ENCODE assay signal across 8 mouse cellular contexts in genomic region chr19:17030276-17030675, GRCm38 (mm10).
A peak's percentile ranks its signal among the peaks of the same experiment; 100 is the strongest.
DNase-seq lines count a peak whose midpoint lies in the region; ATAC-seq and TF ChIP-seq lines count a peak whose summit lies in the region.

No protein-coding gene starts in this region.

- no peak overlapping the region for H3K4me2 ChIP-seq in kidney, embryonic 15.5 days
- no peak overlapping the region for H3K4me2 ChIP-seq in liver, embryonic 11.5 days

- no peak overlapping the region for H3K9ac ChIP-seq in kidney, embryonic 15.5 days
- H3K9ac ChIP-seq in liver, embryonic 11.5 days (ENCODE audit: low read depth, low read length) = no peak overlapping the region

- no peaks in the 10 kb centered on the region for H3K36me3 ChIP-seq in kidney, adult 2 months (ENCODE audit: control insufficient read depth, insufficient read depth, low read length)
- no peaks in the 10 kb centered on the region for H3K36me3 ChIP-seq in kidney, embryonic 15.5 days
- no peaks in the 10 kb centered on the region for H3K36me3 ChIP-seq in liver, embryonic 11.5 days (ENCODE audit: control insufficient read depth, insufficient read depth, low read length)

- DNase-seq in kidney, adult 2 months = peak; percentile 52
- peak; percentile 27 to 82 for DNase-seq in adrenal gland, adult (ENCODE audit: inconsistent age in 2 of 2, low spot score in 1 of 2)
- DNase-seq in embryo, embryonic 9.5 days (ENCODE audit: extremely low spot score) = peak; percentile 64
- peak; percentile 47 for DNase-seq in liver, embryonic 11.5 days (ENCODE audit: low spot score)
- DNase-seq in ovary, postnatal 36 days (ENCODE audit: low spot score) = peak; percentile 48
- peak; percentile 57 to 61 for DNase-seq in urinary bladder, postnatal 36 days (ENCODE audit: low spot score in 2 of 2)

- no peak for ATAC-seq in kidney, embryonic 15.5 days (replicated peaks; ENCODE audit: low FRiP score)
- peak; percentile 12 to 45; a peak in 2 of 4 replicates for ATAC-seq in hematopoietic stem cell, adult 5-6 weeks (replicated peaks in 1 of 2; ENCODE audit: insufficient read depth in 1 of 2, low FRiP score in 2 of 2, low TSS enrichment in 1 of 2, low read depth in 1 of 2, poor library complexity in 2 of 2, severe bottlenecking in 2 of 2)
- no peak for ATAC-seq in liver, embryonic 11.5 days (replicated peaks; ENCODE audit: low FRiP score)

- no peak overlapping the region for H3K27ac ChIP-seq in kidney, adult 2 months (ENCODE audit: insufficient read depth, low read depth, low read length)
- no peak overlapping the region for H3K27ac ChIP-seq in kidney, embryonic 15.5 days
- no peak overlapping the region for H3K27ac ChIP-seq in liver, embryonic 11.5 days (ENCODE audit: low read depth, low read length)

- no peak overlapping the region for H3K4me3 ChIP-seq in kidney, adult 2 months (ENCODE audit: insufficient read depth, low read depth, low read length)
- H3K4me3 ChIP-seq in kidney, embryonic 15.5 days (replicated peaks) = no peak overlapping the region
- H3K4me3 ChIP-seq in liver, embryonic 11.5 days (ENCODE audit: low read depth, low read length) = no peak overlapping the region

- no peaks in the 10 kb centered on the region for H3K4me1 ChIP-seq in kidney, adult 2 months (ENCODE audit: control insufficient read depth, insufficient read depth, low read length)
- no peaks in the 10 kb centered on the region for H3K4me1 ChIP-seq in kidney, embryonic 15.5 days
- peaks cover 5% of the 10 kb centered on the region; the same call in 1 of the 2 replicates for H3K4me1 ChIP-seq in liver, embryonic 11.5 days (replicated peaks; ENCODE audit: control insufficient read depth, insufficient read depth, low read length)

- TF ChIP-seq POLR2A in kidney, adult 2 months (IDR thresholded peaks at IDR 0.05; ENCODE audit: low read depth, low read length) = no peak

- 4% methylated on average over 3 of the region's 3 CpGs for WGBS in kidney, adult 2 months
- 9% methylated on average over 3 of the region's 3 CpGs for WGBS in kidney, embryonic 15.5 days
- 6% methylated on average over 3 of the region's 3 CpGs for WGBS in liver, embryonic 11.5 days

- no peaks in the 10 kb centered on the region for H3K27me3 ChIP-seq in kidney, adult 2 months (replicated peaks; ENCODE audit: control insufficient read depth, insufficient read depth, low read length)
- 0 out of 2 replicates have a peak, but pooled peaks cover 2% of the 10 kb centered on the region for H3K27me3 ChIP-seq in kidney, embryonic 15.5 days
- no peaks in the 10 kb centered on the region for H3K27me3 ChIP-seq in liver, embryonic 11.5 days (replicated peaks; ENCODE audit: control insufficient read depth, insufficient read depth, low read length)

- TF ChIP-seq CTCF in kidney, adult 2 months (conservative IDR thresholded peaks at IDR 0.05; ENCODE audit: insufficient read depth, insufficient read length, low read depth, low read length) = peak; percentile 68

- H3K9me3 ChIP-seq in kidney, embryonic 15.5 days (replicated peaks) = no peaks in the 10 kb centered on the region
- H3K9me3 ChIP-seq in liver, embryonic 11.5 days (ENCODE audit: control insufficient read depth, low read length) = no peaks in the 10 kb centered on the region

Comparison
In these comparisons a context has a peak if more than half of its experiments do, and no peak if none do; other contexts are left out.
1. ATAC-seq: peak in hematopoietic stem cell, adult 5-6 weeks (2 of 2); none in kidney, embryonic 15.5 days (single experiment) and liver, embryonic 11.5 days (single experiment).
2. Peak in every context shown above with its lines, with median percentiles within 50 percentile points of each other: DNase-seq.